Mouse (Mus musculus) hindbrain, embryonic 12.5 days (tissue): ENCODE results near the gene Sult1c2. TPM values are rescaled to one million over a fixed set of nuclear protein-coding genes. Genes with fewer than 3 reads are reported as not detected.

Experiments used
- polyA plus RNA-seq: library from polyadenylated mRNA; unstranded; fragments of >200 nt; fragmentation: Nextera tagmentation; extraction: Ambion mirVana; gene quantifications from 2 replicates; pipeline ENCODE4 v1.2.1, GENCODE M21; 2016

Gene Sult1c2
- polyA plus RNA-seq, 1 experiment from 2014 or later: not detected

Other genes with a start within 250 kb of the Sult1c2 start
- 21.5 and 28.3 TPM in 2 replicates for gene Sgo1, start 157.0 kb downstream of the Sult1c2 start, polyA plus RNA-seq
- gene Sult1c1, start 144.3 kb upstream of the Sult1c2 start, polyA plus RNA-seq: not detected in 2 replicates